Mouse (Mus musculus) retina, embryonic 14.5 days (tissue): ENCODE measurements at regions not wholly inside any gene's neighbourhood (a gene's known extent, or its start where the extent isn't known, plus 50 kb on each side); places are given as distances from the start of the nearest gene placed in this dataset.

Experiments
- DNase-seq: peaks from one replicate; pipeline ENCODE4 v3.0.0-alpha.2; 2015; ENCODE audit warnings: low spot score

DNA sequence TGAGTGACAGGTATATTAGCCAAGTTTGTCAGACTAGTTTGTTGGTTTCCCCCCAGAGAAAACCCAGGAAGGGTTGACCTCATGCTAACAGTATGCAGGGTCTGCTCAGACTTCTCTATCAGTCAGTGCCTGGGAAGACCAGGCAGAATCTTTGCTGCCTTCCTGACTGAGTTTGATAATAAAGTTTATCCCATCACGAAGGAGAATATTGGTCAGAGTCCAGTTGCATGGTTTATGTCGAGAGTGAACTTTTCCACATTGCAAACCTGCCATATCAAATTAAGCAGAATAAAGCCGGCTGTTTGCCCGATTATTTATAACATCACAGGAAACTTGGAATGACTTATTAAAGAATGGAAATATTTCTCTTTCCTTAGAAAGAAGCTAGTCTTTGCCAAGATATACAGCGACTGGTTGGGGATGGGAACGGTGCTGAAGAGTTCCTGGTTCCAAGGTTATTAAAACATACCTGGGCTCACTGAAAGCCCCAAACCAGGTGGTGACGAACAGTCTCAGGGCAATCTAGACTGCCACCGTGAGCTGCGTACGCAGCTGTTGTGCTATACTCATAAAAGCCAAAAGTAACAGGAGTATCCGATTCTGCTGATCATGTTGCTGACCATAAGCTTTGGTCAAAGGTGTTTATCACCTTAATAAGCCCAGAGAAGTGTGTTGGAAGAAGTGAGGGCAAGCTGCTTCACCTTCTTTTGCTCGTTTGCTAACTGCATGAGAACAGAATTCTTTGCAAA, 1536.7 kb upstream of the Flrt2 start:
- no peak for DNase-seq

GRCm38 (mm10) chr12:94182358-94182757, 1509.7 kb upstream of the Flrt2 start:
- no peak for DNase-seq

DNA sequence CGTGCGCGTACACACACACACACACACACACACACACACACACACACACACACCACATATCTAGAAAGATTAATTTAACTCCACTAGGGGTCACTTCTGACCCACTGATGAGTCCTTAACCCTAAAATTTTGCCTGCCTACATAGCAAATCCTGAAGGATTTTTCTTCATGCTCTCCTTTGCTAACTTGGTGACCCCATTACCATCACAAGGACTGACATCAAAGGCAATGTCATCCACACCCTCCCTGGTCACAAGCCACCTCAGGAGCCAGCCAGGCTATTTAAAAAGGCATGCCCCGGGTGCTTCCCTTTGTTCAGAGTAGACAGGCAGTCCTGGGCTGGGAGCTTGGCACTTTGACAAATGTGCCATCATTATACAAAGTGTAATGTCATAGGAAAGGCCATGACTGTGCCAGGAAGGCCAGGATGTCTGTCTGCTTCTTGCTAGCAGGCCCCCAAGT, 1501.4 kb upstream of the Flrt2 start:
- peak; percentile 29 for DNase-seq

GRCm38 (mm10) chr12:94217906-94218305, 1474.1 kb upstream of the Flrt2 start:
- no peak for DNase-seq

- DNase-seq, result no peak
These were observed 1462.1 kb upstream of the Flrt2 start for GRCm38 (mm10) chr12:94229894-94230293.

GRCm38 (mm10) chr12:94245366-94245765, 1446.7 kb upstream of the Flrt2 start:
- no peak for DNase-seq

DNA sequence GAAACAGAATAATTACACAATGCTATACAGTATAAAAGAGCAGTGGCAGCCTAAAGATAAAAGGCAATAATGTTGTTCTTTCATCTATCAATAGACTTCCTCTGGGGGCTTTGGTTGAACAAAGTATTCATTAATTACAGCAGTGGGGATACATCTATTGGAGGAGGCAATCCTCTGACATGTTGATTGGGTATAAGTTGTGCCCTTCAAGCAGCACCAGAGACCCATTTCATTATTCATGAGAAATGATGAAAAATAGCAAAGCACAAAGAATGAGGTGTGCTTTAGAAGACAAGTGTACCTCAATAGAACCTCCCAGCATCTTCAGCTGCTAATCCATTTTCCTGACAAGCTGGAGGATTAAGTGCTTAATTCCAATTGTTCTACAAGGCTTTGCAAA, 1444.7 kb upstream of the Flrt2 start:
- DNase-seq, result no peak

- DNase-seq, result peak; percentile 51
These were observed 1438.9 kb upstream of the Flrt2 start for GRCm38 (mm10) chr12:94252957-94253633.

GRCm38 (mm10) chr12:94280946-94281345, 1411.1 kb upstream of the Flrt2 start:
- DNase-seq, result no peak

DNA sequence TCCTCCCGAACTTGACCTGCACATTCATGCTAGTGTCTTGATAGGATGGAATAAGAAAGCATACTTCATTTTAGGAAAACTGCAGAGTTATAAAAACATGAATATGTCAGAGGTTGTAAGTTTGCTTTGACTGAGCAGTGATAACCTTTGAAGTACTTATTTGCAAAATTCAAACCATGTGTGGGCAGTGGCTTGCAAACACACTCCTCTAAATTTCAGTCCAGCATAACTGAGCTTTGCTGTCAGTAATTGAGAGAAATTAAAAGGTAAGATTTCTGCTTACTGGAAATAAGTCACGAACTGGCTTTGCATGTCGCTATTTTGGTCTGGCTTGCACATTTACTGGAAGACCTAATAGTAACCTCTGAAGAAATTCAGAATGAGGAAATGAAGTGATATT, 1409.1 kb upstream of the Flrt2 start:
- no peak for DNase-seq

GRCm38 (mm10) chr12:94283572-94283971, 1408.5 kb upstream of the Flrt2 start:
- no peak for DNase-seq

DNA sequence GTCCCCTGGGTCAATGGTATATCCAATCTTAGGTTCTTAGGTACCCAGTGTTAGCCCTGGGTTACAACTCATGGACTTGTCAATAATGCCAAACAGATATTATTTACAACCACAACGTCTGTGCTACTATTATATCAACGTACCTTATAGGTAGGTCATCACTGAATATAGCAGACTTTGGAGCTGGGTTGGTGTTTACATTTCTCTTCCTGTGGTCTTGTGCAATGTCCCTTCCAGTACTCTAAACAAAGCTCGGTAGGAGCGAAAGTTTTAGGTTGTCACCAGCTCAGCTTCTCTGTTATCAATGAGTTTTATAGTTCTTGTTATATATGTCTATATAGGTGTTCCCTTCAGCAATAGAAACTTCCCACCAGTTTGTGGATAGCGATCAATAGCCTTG, 1394.2 kb upstream of the Flrt2 start:
- DNase-seq, result no peak

DNA sequence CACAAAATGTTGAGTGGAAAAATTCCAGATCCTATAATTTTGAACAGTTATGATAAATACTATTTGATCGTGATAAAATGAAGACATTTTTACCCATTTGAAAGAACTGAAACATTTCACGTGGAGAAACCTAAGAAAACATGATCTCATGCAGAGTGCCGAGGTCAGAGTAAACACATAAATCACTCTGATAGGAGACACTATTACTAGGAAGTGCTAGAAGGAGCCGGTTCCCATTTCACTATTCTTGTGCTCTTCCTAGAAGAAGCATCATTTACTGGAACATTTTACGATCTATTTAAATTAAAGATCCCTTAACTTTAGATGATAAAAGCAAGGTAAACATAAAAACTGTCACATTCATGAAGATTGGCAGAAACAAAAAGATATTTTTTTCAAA, 1359.7 kb upstream of the Flrt2 start:
- DNase-seq, result no peak

GRCm38 (mm10) chr12:94334671-94335070, 1357.4 kb upstream of the Flrt2 start:
- no peak for DNase-seq

GRCm38 (mm10) chr12:94349623-94350156, 1342.3 kb upstream of the Flrt2 start:
- no peak for DNase-seq

DNA sequence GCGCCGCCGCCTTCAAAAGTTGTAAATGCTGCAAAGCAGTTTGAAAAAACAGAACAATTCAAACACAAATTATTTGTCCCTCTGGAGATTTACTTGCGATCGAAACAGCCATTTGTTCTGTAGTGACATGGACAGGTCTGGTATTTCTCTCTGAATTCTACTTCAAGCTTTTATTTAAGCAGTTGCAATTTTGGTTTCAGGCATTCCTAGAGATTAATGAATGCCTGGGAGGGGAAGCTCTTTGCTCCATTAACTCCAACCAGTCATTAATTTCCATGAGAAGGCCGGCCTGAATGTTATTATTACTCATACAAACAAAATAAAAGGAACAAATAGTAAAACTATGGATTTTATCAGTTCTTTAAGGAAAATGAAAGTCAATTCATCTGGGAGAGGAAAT, 1327.8 kb upstream of the Flrt2 start:
- DNase-seq, result no peak

DNA sequence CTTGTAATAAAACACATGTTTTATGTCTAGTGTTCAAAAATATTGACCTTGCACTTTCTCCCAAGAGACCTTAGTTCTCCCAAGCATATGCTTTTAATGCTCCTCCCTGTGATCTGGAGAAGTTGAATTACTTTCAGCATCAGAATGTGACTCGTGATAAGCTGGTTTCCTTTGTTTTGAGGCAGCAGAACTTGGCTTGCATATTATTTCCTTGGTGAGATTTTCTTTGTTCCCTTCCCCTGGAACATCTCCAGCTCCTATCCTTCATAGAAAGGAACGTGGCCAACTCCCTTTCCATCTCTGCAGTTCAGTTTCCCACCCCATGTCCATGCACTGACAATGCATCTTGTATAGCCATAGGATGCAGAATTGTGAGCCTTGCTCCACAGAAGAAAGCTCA, 1292.0 kb upstream of the Flrt2 start:
- DNase-seq, result no peak

- DNase-seq, result no peak
These were observed 1271.1 kb upstream of the Flrt2 start for GRCm38 (mm10) chr12:94420918-94421317.

DNA sequence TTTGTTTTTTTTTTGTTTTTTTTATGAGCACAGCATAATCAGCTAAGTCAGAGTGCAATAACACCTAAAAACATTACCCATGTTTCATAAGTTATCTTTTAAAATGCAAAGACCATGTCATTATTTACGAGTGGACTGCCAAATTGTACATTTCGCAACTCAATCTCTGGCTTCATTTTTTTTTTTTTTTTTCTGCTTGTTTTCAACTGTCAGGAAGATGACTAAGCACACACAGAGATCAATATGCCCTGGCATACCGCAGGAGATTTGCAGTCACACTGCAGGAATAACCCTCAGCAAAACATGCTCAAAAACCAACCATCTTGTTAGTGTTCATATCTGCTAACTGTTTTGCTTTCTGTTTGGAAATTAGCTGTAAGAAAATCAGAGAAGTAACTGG, 1270.3 kb upstream of the Flrt2 start:
- no peak for DNase-seq

- peak; percentile 53 for DNase-seq
These were observed 1267.6 kb upstream of the Flrt2 start for GRCm38 (mm10) chr12:94424340-94424981.

DNA sequence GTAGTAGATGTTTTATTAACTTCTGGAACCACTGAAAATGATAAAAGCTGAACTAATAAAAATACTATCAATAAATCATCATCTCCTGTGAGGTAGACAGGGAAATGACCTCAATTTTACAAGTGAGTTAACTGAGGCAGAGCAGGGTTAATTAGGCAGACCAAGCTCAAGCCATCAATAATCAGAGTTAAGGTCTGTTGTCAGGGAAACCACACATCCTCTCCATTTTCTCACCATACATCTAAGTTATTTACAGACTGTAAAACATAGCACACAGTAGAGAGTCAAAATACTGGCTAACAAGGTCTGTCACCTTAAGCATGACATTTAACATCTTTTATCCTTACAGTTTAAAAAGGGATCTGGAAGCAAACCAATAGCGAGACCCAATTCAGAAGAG, 1242.5 kb upstream of the Flrt2 start:
- no peak for DNase-seq

DNA sequence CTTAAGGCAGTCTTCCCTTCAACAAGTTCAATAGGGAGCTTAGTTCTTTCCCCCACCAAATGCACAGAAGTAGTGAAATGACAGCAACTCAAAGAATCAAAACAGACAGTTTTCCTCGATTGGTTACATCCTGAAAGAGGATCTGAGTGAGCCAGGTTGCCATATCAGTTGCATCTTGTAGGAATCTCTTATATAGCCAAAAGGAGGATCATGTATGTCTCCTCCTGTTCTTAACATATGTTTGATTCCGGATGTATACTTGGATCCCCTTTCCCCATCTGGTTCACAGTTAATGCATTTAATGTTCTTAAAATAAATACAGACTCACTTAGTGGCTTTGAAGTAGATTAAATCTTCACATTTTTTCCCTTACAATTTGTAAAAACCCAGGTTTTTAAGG, 1224.0 kb upstream of the Flrt2 start:
- no peak for DNase-seq

- no peak for DNase-seq
These were observed 1223.4 kb upstream of the Flrt2 start for GRCm38 (mm10) chr12:94468609-94469008.
